Mouse (Mus musculus): ENCODE data around the gene Ifna14. TPM values are rescaled to one million over a fixed set of nuclear protein-coding genes. Genes with fewer than 3 reads are reported as not detected.
A peak's percentile ranks its signal among the peaks of the same experiment; 100 is the strongest.

Gene Ifna14
- polyA plus RNA-seq, 1 experiment, result not detected

DNA sequence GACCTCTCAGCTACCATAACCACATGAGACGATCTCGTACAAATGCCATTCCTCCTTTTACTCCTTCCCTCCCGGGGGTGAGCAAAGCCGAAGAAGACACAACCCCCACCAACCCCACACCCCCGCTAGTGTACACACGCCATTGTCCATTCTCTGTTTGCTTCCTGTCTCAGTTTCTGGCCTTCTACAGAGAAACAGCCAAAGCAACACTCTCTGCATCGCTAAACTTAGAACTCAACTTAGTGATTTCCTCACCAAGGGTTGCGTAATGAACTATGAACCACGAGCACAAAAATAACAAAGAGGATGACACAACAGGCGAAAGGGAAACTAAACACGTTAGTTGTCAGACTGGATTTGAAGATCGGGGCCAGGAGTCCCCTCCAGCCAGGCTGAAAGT lies 34.3 kb downstream of the Ifna14 start:
- Histone ChIP-seq H3K27ac (ENCODE audit: insufficient read depth, low read length) (no peak overlapping the region), H3K4me1 (ENCODE audit: control insufficient read depth, insufficient read depth, low read length) (0 out of 2 replicates have a peak, but pooled peaks cover 2% of the 10 kb centered on the region), H3K4me3 (replicated peaks; ENCODE audit: insufficient read depth, low read depth, low read length) (no peak overlapping the region), H3K27me3 (ENCODE audit: control insufficient read depth, insufficient read depth, low read length) (no peaks in the 10 kb centered on the region)
- no peak for DNase-seq
- TF ChIP-seq POLR2A (IDR thresholded peaks at IDR 0.05; ENCODE audit: borderline replicate concordance, insufficient read depth, low read length), result no peak
- WGBS, result 85% methylated on average over 12 of the region's 12 CpGs

- 0 out of 2 replicates have a peak, but pooled peaks cover 2% of the 10 kb centered on the region for H3K4me1 ChIP-seq (ENCODE audit: control insufficient read depth, insufficient read depth, low read length)
- WGBS, result 79% methylated on average over 7 of the region's 7 CpGs
- DNase-seq, result no peak
- TF ChIP-seq CTCF (IDR thresholded peaks at IDR 0.05; ENCODE audit: borderline replicate concordance, insufficient read depth, low read depth, low read length) (no peak), POLR2A (IDR thresholded peaks at IDR 0.05; ENCODE audit: borderline replicate concordance, insufficient read depth, low read length) (no peak)
- no peak overlapping the region for H3K27ac ChIP-seq (ENCODE audit: insufficient read depth, low read length)
- H3K4me3 ChIP-seq (replicated peaks; ENCODE audit: insufficient read depth, low read depth, low read length), result no peak overlapping the region
- no peaks in the 10 kb centered on the region for H3K27me3 ChIP-seq (ENCODE audit: control insufficient read depth, insufficient read depth, low read length)
Observed at GRCm38 (mm10) chr4:88536640-88537039, 35.0 kb downstream of the Ifna14 start.

- 89% methylated on average over 1 of the region's 1 CpGs for WGBS
- H3K27me3 ChIP-seq (ENCODE audit: control insufficient read depth, insufficient read depth, low read length), result no peaks in the 10 kb centered on the region
- no peak for TF ChIP-seq CTCF (IDR thresholded peaks at IDR 0.05; ENCODE audit: borderline replicate concordance, insufficient read depth, low read depth, low read length)
- no peak for TF ChIP-seq POLR2A (IDR thresholded peaks at IDR 0.05; ENCODE audit: borderline replicate concordance, insufficient read depth, low read length)
- 0 out of 2 replicates have a peak, but pooled peaks cover 2% of the 10 kb centered on the region for H3K4me1 ChIP-seq (ENCODE audit: control insufficient read depth, insufficient read depth, low read length)
- no peak for DNase-seq
- H3K27ac ChIP-seq (ENCODE audit: insufficient read depth, low read length), result no peak overlapping the region
- H3K4me3 ChIP-seq (replicated peaks; ENCODE audit: insufficient read depth, low read depth, low read length), result no peak overlapping the region
Observed at GRCm38 (mm10) chr4:88535742-88536141, 35.9 kb downstream of the Ifna14 start.

GRCm38 (mm10) chr4:88534903-88535302 lies 36.7 kb downstream of the Ifna14 start:
- DNase-seq, result peak in 1 of 2 experiments; percentile 57
- Histone ChIP-seq H3K4me3 (replicated peaks; ENCODE audit: insufficient read depth, low read depth, low read length) (no peak overlapping the region), H3K4me1 (ENCODE audit: control insufficient read depth, insufficient read depth, low read length) (0 out of 2 replicates have a peak, but pooled peaks cover 2% of the 10 kb centered on the region), H3K27me3 (ENCODE audit: control insufficient read depth, insufficient read depth, low read length) (no peaks in the 10 kb centered on the region), H3K27ac (ENCODE audit: insufficient read depth, low read length) (no peak overlapping the region)
- TF ChIP-seq CTCF (IDR thresholded peaks at IDR 0.05; ENCODE audit: borderline replicate concordance, insufficient read depth, low read depth, low read length) (no peak), POLR2A (IDR thresholded peaks at IDR 0.05; ENCODE audit: borderline replicate concordance, insufficient read depth, low read length) (no peak)
- 32% methylated on average over 1 of the region's 1 CpGs for WGBS

DNA sequence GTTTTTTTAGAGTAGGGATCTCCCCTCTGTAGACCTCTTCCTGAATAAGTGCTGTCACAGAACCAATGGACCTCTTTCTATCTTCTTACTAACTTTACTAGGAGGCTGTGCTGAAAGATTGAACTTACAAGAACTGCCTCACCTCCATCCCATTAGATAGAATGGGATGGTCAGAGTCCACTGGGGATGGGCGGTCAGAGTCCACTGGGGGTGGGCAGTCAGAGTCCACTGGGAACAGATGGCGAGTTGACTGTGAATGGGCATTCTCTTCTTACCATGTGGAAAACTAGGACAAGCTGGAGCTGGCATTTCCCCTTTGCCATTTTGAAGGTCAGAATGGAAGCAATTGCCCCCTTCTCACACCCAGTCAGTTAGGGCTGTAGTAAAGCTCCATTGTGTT lies 38.1 kb downstream of the Ifna14 start:
- 81% methylated on average over 2 of the region's 2 CpGs for WGBS
- DNase-seq, result no peak
- H3K4me1 ChIP-seq (ENCODE audit: control insufficient read depth, insufficient read depth, low read length), result 0 out of 2 replicates have a peak, but pooled peaks cover 2% of the 10 kb centered on the region
- H3K27ac ChIP-seq (ENCODE audit: insufficient read depth, low read length), result no peak overlapping the region
- H3K27me3 ChIP-seq (ENCODE audit: control insufficient read depth, insufficient read depth, low read length), result no peaks in the 10 kb centered on the region
- H3K4me3 ChIP-seq (replicated peaks; ENCODE audit: insufficient read depth, low read depth, low read length), result no peak overlapping the region
- no peak for TF ChIP-seq POLR2A (IDR thresholded peaks at IDR 0.05; ENCODE audit: borderline replicate concordance, insufficient read depth, low read length)
- no peak for TF ChIP-seq CTCF (IDR thresholded peaks at IDR 0.05; ENCODE audit: borderline replicate concordance, insufficient read depth, low read depth, low read length)

DNA sequence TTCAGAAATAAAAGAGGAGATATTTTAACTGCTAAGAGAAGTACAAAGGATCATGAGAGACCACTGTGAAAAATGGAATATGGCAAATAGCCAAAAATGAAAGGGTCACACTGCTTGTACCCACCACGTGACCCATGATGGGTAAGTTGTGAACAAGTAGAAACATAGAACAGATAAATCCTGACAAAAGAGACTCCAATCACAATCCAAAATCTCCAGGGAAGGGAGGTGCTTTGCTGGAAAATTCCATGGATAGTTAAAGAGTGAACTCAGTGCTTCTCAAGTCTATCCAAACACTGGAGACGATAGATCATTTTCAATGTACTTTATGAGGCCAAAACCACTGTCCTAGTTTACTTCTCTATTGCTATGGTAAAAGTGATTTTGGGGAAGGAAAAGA lies 40.7 kb downstream of the Ifna14 start:
- Histone ChIP-seq H3K4me1 (ENCODE audit: control insufficient read depth, insufficient read depth, low read length) (0 out of 2 replicates have a peak, but pooled peaks cover 2% of the 10 kb centered on the region), H3K27me3 (ENCODE audit: control insufficient read depth, insufficient read depth, low read length) (no peaks in the 10 kb centered on the region), H3K4me3 (replicated peaks; ENCODE audit: insufficient read depth, low read depth, low read length) (no peak overlapping the region), H3K27ac (ENCODE audit: insufficient read depth, low read length) (no peak overlapping the region)
- TF ChIP-seq POLR2A (IDR thresholded peaks at IDR 0.05; ENCODE audit: borderline replicate concordance, insufficient read depth, low read length) (no peak), CTCF (IDR thresholded peaks at IDR 0.05; ENCODE audit: borderline replicate concordance, insufficient read depth, low read depth, low read length) (no peak)
- WGBS, result 85% methylated on average over 2 of the region's 2 CpGs
- no peak for DNase-seq

DNA sequence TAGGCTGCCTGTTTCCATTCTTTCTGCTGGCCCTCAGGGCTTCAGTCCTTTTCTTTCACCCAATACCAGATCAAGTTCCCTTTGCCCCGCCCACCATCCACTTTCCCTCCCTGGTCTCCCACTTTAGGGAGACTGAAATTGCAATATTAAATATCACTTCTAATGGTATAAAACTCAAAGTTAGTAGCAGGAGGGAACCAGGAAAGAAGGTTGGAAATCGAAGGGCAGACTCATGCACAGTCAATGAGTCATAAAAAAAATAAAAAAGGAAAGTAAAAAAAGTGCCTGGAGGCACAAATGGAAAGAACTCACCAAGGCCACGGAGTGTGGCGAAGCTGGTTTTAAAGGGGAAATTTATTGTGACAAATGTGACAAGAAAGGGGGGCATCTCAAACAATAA lies 41.3 kb downstream of the Ifna14 start:
- Histone ChIP-seq H3K4me3 (replicated peaks; ENCODE audit: insufficient read depth, low read depth, low read length) (no peak overlapping the region), H3K4me1 (ENCODE audit: control insufficient read depth, insufficient read depth, low read length) (no peaks in the 10 kb centered on the region), H3K27me3 (ENCODE audit: control insufficient read depth, insufficient read depth, low read length) (no peaks in the 10 kb centered on the region), H3K27ac (ENCODE audit: insufficient read depth, low read length) (no peak overlapping the region)
- 79% methylated on average over 4 of the region's 4 CpGs for WGBS
- TF ChIP-seq POLR2A (IDR thresholded peaks at IDR 0.05; ENCODE audit: borderline replicate concordance, insufficient read depth, low read length), result no peak
- TF ChIP-seq CTCF (IDR thresholded peaks at IDR 0.05; ENCODE audit: borderline replicate concordance, insufficient read depth, low read depth, low read length), result no peak
- no peak for DNase-seq

DNA sequence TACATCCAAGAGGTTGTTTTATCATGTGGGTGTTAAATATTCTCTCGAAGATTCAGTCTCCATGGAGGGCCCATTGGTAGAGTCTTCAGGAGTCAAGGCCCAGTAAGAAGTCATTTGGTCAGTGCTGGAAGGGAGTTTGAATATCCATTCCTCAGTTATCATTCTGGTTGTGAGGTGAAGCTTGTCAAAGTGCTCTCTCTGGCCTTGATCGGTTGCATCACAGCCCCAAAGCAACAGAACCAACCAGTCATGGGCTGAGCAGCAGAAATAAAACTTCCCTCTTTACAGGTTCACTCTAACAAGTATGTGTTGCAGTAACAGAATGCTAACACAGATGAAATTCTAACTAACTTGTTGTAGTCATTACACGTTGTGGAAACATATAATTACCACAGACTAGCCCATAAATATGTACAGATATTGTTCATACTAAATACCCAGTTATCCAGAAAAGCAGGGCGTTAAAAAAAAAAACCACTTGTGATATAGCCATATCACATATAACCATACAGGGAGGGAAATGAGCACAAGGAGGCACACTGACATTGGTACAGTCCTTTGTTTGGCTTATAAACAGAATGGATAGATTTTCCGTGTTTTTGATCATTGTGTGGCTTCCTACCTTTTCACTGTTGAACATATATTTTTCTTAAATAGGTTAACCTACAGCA lies 45.1 kb downstream of the Ifna14 start:
- Histone ChIP-seq H3K27me3 (ENCODE audit: control insufficient read depth, insufficient read depth, low read length) (no peaks in the 10 kb centered on the region), H3K4me3 (replicated peaks; ENCODE audit: insufficient read depth, low read depth, low read length) (no peak overlapping the region), H3K4me1 (ENCODE audit: control insufficient read depth, insufficient read depth, low read length) (no peaks in the 10 kb centered on the region), H3K27ac (ENCODE audit: insufficient read depth, low read length) (no peak overlapping the region)
- TF ChIP-seq POLR2A (IDR thresholded peaks at IDR 0.05; ENCODE audit: borderline replicate concordance, insufficient read depth, low read length) (no peak), CTCF (IDR thresholded peaks at IDR 0.05; ENCODE audit: borderline replicate concordance, insufficient read depth, low read depth, low read length) (no peak)
- no peak for DNase-seq
- WGBS, result 90% methylated on average over 5 of the region's 5 CpGs
